Mouse (Mus musculus): Measurements from ENCODE around the gene Ptpn7.

GRCm38 (mm10) chr1:135136500-135136899 lies 4.0 kb downstream of the Ptpn7 start:
- TF ChIP-seq CTCF (IDR thresholded peaks at IDR 0.05; ENCODE audit: control insufficient read depth, insufficient read depth, low read length) = peak; percentile 92
- no peak for TF ChIP-seq POLR2A (IDR thresholded peaks at IDR 0.05; ENCODE audit: borderline replicate concordance, control insufficient read depth, low read depth, low read length)
